Mouse (Mus musculus) intestine, embryonic 15.5 days (tissue): ENCODE measurements around the gene Rfc2. TPM values are rescaled to one million over a fixed set of nuclear protein-coding genes. Genes with fewer than 3 reads are reported as not detected.

ENCODE experiments used
- ATAC-seq: fragments of 200-750 bp; cut with Nextera tagmentation; 2 replicates; pipeline ENCODE4 v1.8.0; 2017; ENCODE audit warnings: moderate TSS enrichment, moderate library complexity
- H3K27ac ChIP-seq: fragments of 300-500 bp; sonication (generic); 2 replicates; pipeline ENCODE4 v1.5.1; 2015; ENCODE audit warnings: mild to moderate bottlenecking, inconsistent platforms
- H3K27me3 ChIP-seq: fragments of 300-500 bp; sonication (generic); replicated peaks from 2 replicates; pipeline ENCODE4 v1.6.1; 2015; ENCODE audit warnings: inconsistent platforms
- H3K36me3 ChIP-seq: fragments of 300-500 bp; sonication (generic); 2 replicates; pipeline ENCODE4 v1.6.1; 2015; ENCODE audit warnings: inconsistent platforms
- H3K4me1 ChIP-seq: fragments of 300-500 bp; sonication (generic); replicated peaks from 2 replicates; pipeline ENCODE4 v1.6.1; 2015; ENCODE audit warnings: inconsistent platforms
- H3K4me2 ChIP-seq: fragments of 300-500 bp; sonication (generic); replicated peaks from 2 replicates; pipeline ENCODE4 v1.6.1; 2015; ENCODE audit warnings: mild to moderate bottlenecking, inconsistent platforms
- H3K4me3 ChIP-seq: fragments of 300-500 bp; sonication (generic); replicated peaks from 2 replicates; pipeline ENCODE4 v1.5.1; 2015; ENCODE audit warnings: inconsistent platforms
- H3K9ac ChIP-seq: fragments of 300-500 bp; sonication (generic); 2 replicates; pipeline ENCODE4 v1.6.1; 2015; ENCODE audit warnings: inconsistent platforms
- H3K9me3 ChIP-seq: fragments of 300-500 bp; sonication (generic); 2 replicates; pipeline ENCODE4 v1.6.1; 2016; ENCODE audit warnings: inconsistent platforms
- WGBS: fragments of 180-500 bp; shearing (Covaris S2); methylation state at CpG from one replicate; pipeline ENCODE4 v1.1.7; 2015; 5-methylcytosine and 5-hydroxymethylcytosine counted together
- polyA plus RNA-seq: library from polyadenylated mRNA; unstranded; fragments of >200 nt; fragmentation: Nextera tagmentation; extraction: Ambion mirVana; gene quantifications from 2 replicates; pipeline ENCODE4 v1.2.1, GENCODE M21; 2015

Gene Rfc2
- polyA plus RNA-seq, 1 experiment from 2014 or later = 247 TPM

- 7% methylated on average over 6 of the region's 6 CpGs for WGBS
- Histone ChIP-seq H3K27me3 (no peaks in the 10 kb centered on the region), H3K36me3 (no peaks in the 10 kb centered on the region), H3K4me2 (peak overlapping the region; percentile 76), H3K27ac (peak overlapping the region; percentile 98), H3K9ac (peak overlapping the region; percentile 94), H3K4me3 (peak overlapping the region; percentile 87), H3K9me3 (no peaks in the 10 kb centered on the region), H3K4me1 (peaks cover 54% of the 10 kb centered on the region)
- ATAC-seq = peak; percentile 42
Observed at GRCm38 (mm10) chr5:134550836-134551232, 30.3 kb upstream of the Rfc2 start.

GRCm38 (mm10) chr5:134551233-134552109, 29.7 kb upstream of the Rfc2 start:
- Histone ChIP-seq H3K4me2 (peak overlapping the region; percentile 76), H3K27me3 (no peaks in the 10 kb centered on the region), H3K4me1 (peaks cover 54% of the 10 kb centered on the region), H3K4me3 (peak overlapping the region; percentile 87), H3K9ac (peak overlapping the region; percentile 94), H3K36me3 (no peaks in the 10 kb centered on the region), H3K9me3 (no peaks in the 10 kb centered on the region), H3K27ac (peak overlapping the region; percentile 98)
- peak; percentile 1 for ATAC-seq
- 2% methylated on average over 52 of the region's 52 CpGs for WGBS

GRCm38 (mm10) chr5:134552110-134552972, 28.8 kb upstream of the Rfc2 start, which contains the start of gene Clip2:
Gene Clip2 (minus strand): TSS chr5:134552434.
- WGBS = 1% methylated on average over 61 of the region's 61 CpGs
- no peaks in the 10 kb centered on the region for H3K9me3 ChIP-seq
- H3K4me2 ChIP-seq = peak within 1 kb of the TSS; percentile 76
- H3K4me1 ChIP-seq = peaks cover 49% of the 10 kb centered on the region
- H3K36me3 ChIP-seq = no peaks in the 10 kb centered on the region
- ATAC-seq = peak; percentile 89
- peak within 1 kb of the TSS; percentile 94 for H3K9ac ChIP-seq
- no peaks in the 10 kb centered on the region for H3K27me3 ChIP-seq
- H3K4me3 ChIP-seq = peak within 1 kb of the TSS; percentile 87
- H3K27ac ChIP-seq = peak within 1 kb of the TSS; percentile 98

- H3K4me2 ChIP-seq = no peak overlapping the region
- ATAC-seq = no peak
- no peaks in the 10 kb centered on the region for H3K36me3 ChIP-seq
- H3K27me3 ChIP-seq = no peaks in the 10 kb centered on the region
- no peak overlapping the region for H3K9ac ChIP-seq
- H3K4me1 ChIP-seq = peaks cover 37% of the 10 kb centered on the region
- no peak overlapping the region for H3K4me3 ChIP-seq
- H3K27ac ChIP-seq = no peak overlapping the region
- 84% methylated on average over 5 of the region's 5 CpGs for WGBS
- no peaks in the 10 kb centered on the region for H3K9me3 ChIP-seq
Observed at GRCm38 (mm10) chr5:134553951-134554546, 27.1 kb upstream of the Rfc2 start.

- H3K4me2 ChIP-seq = peak overlapping the region; percentile 43
- no peak overlapping the region for H3K9ac ChIP-seq
- H3K9me3 ChIP-seq = no peaks in the 10 kb centered on the region
- H3K36me3 ChIP-seq = no peaks in the 10 kb centered on the region
- 9% methylated on average over 20 of the region's 20 CpGs for WGBS
- H3K27ac ChIP-seq = peak overlapping the region; percentile 10; the same call in 1 of the 2 replicates
- H3K4me3 ChIP-seq = peak overlapping the region; percentile 6; the same call in 1 of the 2 replicates
- no peaks in the 10 kb centered on the region for H3K27me3 ChIP-seq
- ATAC-seq = peak; percentile 3; the same call in 1 of the 2 replicates
- H3K4me1 ChIP-seq = peaks cover 25% of the 10 kb centered on the region
Observed at GRCm38 (mm10) chr5:134555463-134556164, 25.6 kb upstream of the Rfc2 start.

GRCm38 (mm10) chr5:134560071-134560449, 21.1 kb upstream of the Rfc2 start, which contains the start of gene Syna:
Gene Syna (minus strand): TSS chr5:134560171.
- 0 out of 2 replicates have a peak, but pooled peaks have one; percentile 18 for ATAC-seq
- H3K4me3 ChIP-seq = no peak within 1 kb of the TSS
- WGBS = 88% methylated on average over 7 of the region's 7 CpGs

GRCm38 (mm10) chr5:134560450-134561171, 20.6 kb upstream of the Rfc2 start:
- WGBS = 64% methylated on average over 16 of the region's 16 CpGs
- Histone ChIP-seq H3K27ac (no peak overlapping the region), H3K27me3 (no peaks in the 10 kb centered on the region), H3K4me3 (no peak overlapping the region), H3K36me3 (no peaks in the 10 kb centered on the region), H3K4me1 (peaks cover 2% of the 10 kb centered on the region), H3K9ac (no peak overlapping the region), H3K4me2 (no peak overlapping the region), H3K9me3 (no peaks in the 10 kb centered on the region)
- ATAC-seq = peak; percentile 79

More at GRCm38 (mm10) chr5:134560071-134560449, 21.1 kb upstream of the Rfc2 start, which contains the start of gene Syna:
- Histone ChIP-seq H3K27me3 (no peaks in the 10 kb centered on the region), H3K9me3 (no peaks in the 10 kb centered on the region), H3K4me2 (no peak within 1 kb of the TSS), H3K4me1 (peaks cover 8% of the 10 kb centered on the region), H3K9ac (no peak within 1 kb of the TSS), H3K27ac (no peak within 1 kb of the TSS), H3K36me3 (no peaks in the 10 kb centered on the region)

- no peak overlapping the region for H3K27ac ChIP-seq
- H3K4me1 ChIP-seq = 0 out of 2 replicates have a peak, but pooled peaks cover 6% of the 10 kb centered on the region
- no peaks in the 10 kb centered on the region for H3K36me3 ChIP-seq
- H3K9ac ChIP-seq = no peak overlapping the region
- ATAC-seq = no peak
- H3K4me3 ChIP-seq = no peak overlapping the region
- H3K9me3 ChIP-seq = no peaks in the 10 kb centered on the region
- H3K27me3 ChIP-seq = no peaks in the 10 kb centered on the region
- no peak overlapping the region for H3K4me2 ChIP-seq
- 98% methylated on average over 2 of the region's 2 CpGs for WGBS
Observed at GRCm38 (mm10) chr5:134564272-134564671, 16.9 kb upstream of the Rfc2 start.

- no peak for ATAC-seq
- WGBS = 87% methylated on average over 6 of the region's 6 CpGs
- Histone ChIP-seq H3K36me3 (no peaks in the 10 kb centered on the region), H3K27ac (no peak overlapping the region), H3K27me3 (no peaks in the 10 kb centered on the region), H3K9me3 (no peaks in the 10 kb centered on the region), H3K4me3 (no peak overlapping the region), H3K9ac (no peak overlapping the region), H3K4me2 (no peak overlapping the region), H3K4me1 (0 out of 2 replicates have a peak, but pooled peaks cover 6% of the 10 kb centered on the region)
Observed at GRCm38 (mm10) chr5:134565696-134566095, 15.5 kb upstream of the Rfc2 start.

GRCm38 (mm10) chr5:134567445-134567844, 13.7 kb upstream of the Rfc2 start:
- no peak overlapping the region for H3K4me2 ChIP-seq
- no peak for ATAC-seq
- no peak overlapping the region for H3K4me3 ChIP-seq
- WGBS = 89% methylated on average over 4 of the region's 4 CpGs
- H3K9me3 ChIP-seq = no peaks in the 10 kb centered on the region
- H3K27ac ChIP-seq = no peak overlapping the region
- H3K27me3 ChIP-seq = no peaks in the 10 kb centered on the region
- H3K9ac ChIP-seq = no peak overlapping the region
- no peaks in the 10 kb centered on the region for H3K36me3 ChIP-seq
- H3K4me1 ChIP-seq = 0 out of 2 replicates have a peak, but pooled peaks cover 7% of the 10 kb centered on the region

GRCm38 (mm10) chr5:134568030-134568429, 13.1 kb upstream of the Rfc2 start:
- H3K9ac ChIP-seq = no peak overlapping the region
- no peaks in the 10 kb centered on the region for H3K36me3 ChIP-seq
- peaks cover 10% of the 10 kb centered on the region; the same call in 1 of the 2 replicates for H3K4me1 ChIP-seq
- ATAC-seq = no peak
- H3K27me3 ChIP-seq = no peaks in the 10 kb centered on the region
- H3K9me3 ChIP-seq = no peaks in the 10 kb centered on the region
- H3K27ac ChIP-seq = peak overlapping the region; percentile 71; the same call in 1 of the 2 replicates
- WGBS = 75% methylated on average over 3 of the region's 3 CpGs
- no peak overlapping the region for H3K4me3 ChIP-seq
- H3K4me2 ChIP-seq = no peak overlapping the region
